Mouse (Mus musculus): ENCODE data around the gene Gal3st1.
"Not testable (repeated sequence)": the region's sequence is repeated elsewhere in the genome, so short reads cannot be mapped to it uniquely, and the experiment has no call there.

Gene Gal3st1

GRCm38 (mm10) chr11:3983291-3983862 is at the start of gene Gal3st1:
Gal3st1 (plus strand) TSS chr11:3983636.
- DNase-seq (ENCODE audit: low read depth, low spot score): no peak

- no peak for DNase-seq (ENCODE audit: low read depth, low spot score)
Measured at GRCm38 (mm10) chr11:3933756-3934285, 49.6 kb upstream of the Gal3st1 start.

GRCm38 (mm10) chr11:3935135-3935534 is 48.3 kb upstream of the Gal3st1 start:
- no peak for DNase-seq (ENCODE audit: low read depth, low spot score)

- no peak for DNase-seq (ENCODE audit: low read depth, low spot score)
Measured at GRCm38 (mm10) chr11:3936318-3936717, 47.1 kb upstream of the Gal3st1 start.

GRCm38 (mm10) chr11:3937321-3937874 is 46.0 kb upstream of the Gal3st1 start:
- no peak for DNase-seq (ENCODE audit: low read depth, low spot score)

GRCm38 (mm10) chr11:3941371-3941770 is 42.1 kb upstream of the Gal3st1 start:
- DNase-seq (ENCODE audit: low read depth, low spot score): no peak

- no peak for DNase-seq (ENCODE audit: low read depth, low spot score)
Measured at GRCm38 (mm10) chr11:3946386-3946785, 37.0 kb upstream of the Gal3st1 start.

GRCm38 (mm10) chr11:3954876-3955275 is 28.6 kb upstream of the Gal3st1 start:
- DNase-seq (ENCODE audit: low read depth, low spot score): not testable (repeated sequence)

GRCm38 (mm10) chr11:3955371-3955770 is 28.1 kb upstream of the Gal3st1 start:
- DNase-seq (ENCODE audit: low read depth, low spot score): not testable (repeated sequence)

GRCm38 (mm10) chr11:3960901-3961300 is 22.5 kb upstream of the Gal3st1 start:
- DNase-seq (ENCODE audit: low read depth, low spot score): no peak

- DNase-seq (ENCODE audit: low read depth, low spot score): no peak
Measured at GRCm38 (mm10) chr11:3961761-3962160, 21.7 kb upstream of the Gal3st1 start.

GRCm38 (mm10) chr11:3963155-3963554 is 20.3 kb upstream of the Gal3st1 start:
- DNase-seq (ENCODE audit: low read depth, low spot score): no peak

- peak; percentile 86 for DNase-seq (ENCODE audit: low read depth, low spot score)
Measured at GRCm38 (mm10) chr11:3963610-3964415, 19.6 kb upstream of the Gal3st1 start, which contains the start of gene Pes1. Pes1 (plus strand) TSS chr11:3963975.

- no peak for DNase-seq (ENCODE audit: low read depth, low spot score)
Measured at GRCm38 (mm10) chr11:3964416-3965172, 18.8 kb upstream of the Gal3st1 start.

GRCm38 (mm10) chr11:3969837-3970236 is 13.6 kb upstream of the Gal3st1 start:
- no peak for DNase-seq (ENCODE audit: low read depth, low spot score)

GRCm38 (mm10) chr11:3970361-3970760 is 13.1 kb upstream of the Gal3st1 start:
- DNase-seq (ENCODE audit: low read depth, low spot score): no peak

GRCm38 (mm10) chr11:3973081-3973480 is 10.4 kb upstream of the Gal3st1 start:
- DNase-seq (ENCODE audit: low read depth, low spot score): no peak

- no peak for DNase-seq (ENCODE audit: low read depth, low spot score)
Measured at GRCm38 (mm10) chr11:3974311-3974710, 9.1 kb upstream of the Gal3st1 start.

GRCm38 (mm10) chr11:3976678-3977077 is 6.8 kb upstream of the Gal3st1 start, which contains the start of gene 4930556J24Rik:
4930556J24Rik (minus strand) TSS chr11:3976778.
- no peak for DNase-seq (ENCODE audit: low read depth, low spot score)

- DNase-seq (ENCODE audit: low read depth, low spot score): no peak
Measured at GRCm38 (mm10) chr11:3978421-3978820, 5.0 kb upstream of the Gal3st1 start.

- DNase-seq (ENCODE audit: low read depth, low spot score): no peak
Measured at GRCm38 (mm10) chr11:3981536-3981935, 1.9 kb upstream of the Gal3st1 start.
